Mouse (Mus musculus): ENCODE data around the gene Smim13. TPM values are rescaled to one million over a fixed set of nuclear protein-coding genes. Genes with fewer than 3 reads are reported as not detected.
A peak's percentile ranks its signal among the peaks of the same experiment; 100 is the strongest.

Smim13 gene
- total RNA-seq, 2 experiments from 2014 or later, result 11.9 to 18.7 TPM

DNA sequence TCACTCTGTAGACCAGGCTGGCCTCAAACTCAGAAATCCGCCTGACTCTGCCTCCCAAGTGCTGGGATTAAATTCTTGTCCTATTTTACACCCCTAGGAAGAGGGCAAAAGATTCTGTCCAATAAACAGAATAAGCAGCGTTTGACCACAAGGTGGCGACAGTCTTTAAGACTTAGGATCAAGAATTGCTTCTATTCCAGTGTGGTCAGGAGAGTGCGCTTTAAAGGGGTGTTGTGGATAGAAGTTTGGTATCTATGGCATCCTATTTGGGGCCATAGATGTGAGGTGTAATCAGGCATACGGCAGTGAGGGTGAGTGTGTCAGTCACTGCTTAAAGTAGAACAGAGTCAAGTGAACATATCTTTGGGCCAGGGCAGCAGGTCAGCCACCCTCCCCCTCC lies 33.6 kb downstream of the Smim13 start:
- ATAC-seq (replicated peaks; ENCODE audit: poor library complexity), result peak; percentile 79

DNA sequence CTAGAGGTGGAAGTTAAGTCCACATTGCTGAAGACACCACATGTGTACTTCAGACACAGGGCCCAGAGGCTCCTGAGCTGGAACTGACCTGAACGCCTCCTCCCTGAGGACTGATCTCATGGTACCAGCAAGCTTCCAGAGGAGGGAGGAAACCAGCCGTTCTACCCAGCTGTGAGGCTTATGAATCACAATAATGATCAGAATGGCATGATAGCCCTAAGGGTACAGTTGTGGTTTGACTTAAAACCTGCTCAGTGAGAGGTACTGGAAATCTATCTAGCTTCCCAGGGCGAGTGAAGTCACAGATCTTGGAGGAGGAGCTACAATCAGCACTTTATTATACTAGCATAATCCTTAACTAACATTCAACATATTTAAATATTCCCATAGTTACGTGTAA lies 35.8 kb downstream of the Smim13 start:
- no peak for ATAC-seq (replicated peaks; ENCODE audit: poor library complexity)

DNA sequence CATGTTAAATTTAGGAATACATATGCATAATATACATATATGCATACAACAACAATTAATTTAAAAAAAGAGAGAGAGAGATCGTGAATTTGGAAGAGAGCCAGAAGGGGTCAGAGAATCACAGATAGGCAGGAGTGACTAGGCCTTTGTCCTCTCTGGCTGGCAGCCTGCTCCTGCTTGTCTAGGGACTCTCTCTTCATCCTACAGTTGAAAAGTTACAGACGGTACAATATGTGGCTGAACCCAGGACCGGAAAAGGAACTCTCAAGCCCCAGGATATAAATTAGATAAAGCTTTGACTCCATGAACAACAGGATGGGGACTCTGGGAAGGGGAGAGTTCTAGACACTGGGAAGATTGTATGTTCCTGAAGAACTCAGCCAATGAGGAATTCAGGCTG lies 36.6 kb downstream of the Smim13 start:
- no peak for ATAC-seq (replicated peaks; ENCODE audit: poor library complexity)

DNA sequence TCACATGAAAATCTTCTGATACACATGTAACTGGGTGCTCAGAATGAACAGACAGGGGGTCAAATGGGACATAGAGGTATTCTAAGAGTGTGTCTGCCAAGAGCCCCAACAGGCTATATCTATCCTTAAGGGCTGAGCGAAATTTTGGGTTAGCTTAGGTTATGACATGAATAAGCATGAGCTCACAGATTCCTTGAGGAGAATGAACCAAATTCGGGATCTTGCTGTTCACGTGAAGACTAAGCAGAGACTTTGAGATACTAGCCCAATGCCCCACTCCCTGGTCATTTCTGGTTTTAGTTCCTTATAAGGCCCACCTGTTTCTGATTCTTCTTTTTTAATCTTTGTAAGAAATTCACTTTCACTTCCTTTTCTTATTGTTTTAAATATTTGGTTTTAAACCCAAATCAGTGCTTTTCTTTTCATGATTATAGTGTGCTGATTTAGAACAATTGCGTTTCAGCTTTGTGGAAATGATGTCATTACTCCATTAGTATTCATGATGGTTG lies 41.9 kb downstream of the Smim13 start:
- ATAC-seq (replicated peaks; ENCODE audit: poor library complexity), result no peak

DNA sequence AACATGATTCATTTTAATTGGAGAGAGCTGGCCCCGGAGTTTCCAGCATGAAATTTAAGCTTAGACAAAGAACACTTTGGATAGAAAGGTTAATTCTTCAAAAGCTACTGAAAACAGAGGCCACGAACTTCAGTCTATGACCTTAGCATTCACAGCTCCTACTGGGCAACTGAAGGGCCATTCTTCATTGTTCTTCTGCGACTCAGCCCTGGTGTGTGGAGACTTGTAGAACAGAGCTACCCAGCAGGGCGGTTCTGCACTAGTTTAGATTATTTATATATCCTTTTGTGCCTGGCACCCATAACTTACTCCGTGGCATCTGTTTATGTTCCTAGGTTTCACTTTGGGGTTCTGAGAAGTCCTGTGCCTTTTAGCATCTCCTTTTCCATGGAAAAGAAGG lies 44.0 kb downstream of the Smim13 start:
- no peak for ATAC-seq (replicated peaks; ENCODE audit: poor library complexity)

DNA sequence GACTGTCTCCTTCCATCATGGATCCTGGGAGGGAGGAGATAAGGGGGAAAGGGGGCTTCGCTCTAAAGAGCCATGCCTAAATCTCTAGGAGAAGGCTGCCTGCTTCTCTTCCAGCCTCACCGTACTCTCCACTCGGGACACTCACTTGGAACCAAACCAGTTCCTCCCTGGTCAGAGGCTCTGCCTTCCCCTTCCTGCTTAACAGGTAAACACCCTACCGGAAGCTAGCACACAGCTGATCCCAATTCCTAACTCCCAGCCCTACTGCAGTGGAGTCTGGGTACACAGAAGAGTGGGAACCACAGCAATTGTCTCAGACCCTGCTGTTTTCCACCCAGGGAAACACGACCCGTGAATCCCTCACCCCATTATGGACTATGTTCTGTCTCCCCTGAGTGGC lies 46.2 kb downstream of the Smim13 start:
- no peak for ATAC-seq (replicated peaks; ENCODE audit: poor library complexity)

DNA sequence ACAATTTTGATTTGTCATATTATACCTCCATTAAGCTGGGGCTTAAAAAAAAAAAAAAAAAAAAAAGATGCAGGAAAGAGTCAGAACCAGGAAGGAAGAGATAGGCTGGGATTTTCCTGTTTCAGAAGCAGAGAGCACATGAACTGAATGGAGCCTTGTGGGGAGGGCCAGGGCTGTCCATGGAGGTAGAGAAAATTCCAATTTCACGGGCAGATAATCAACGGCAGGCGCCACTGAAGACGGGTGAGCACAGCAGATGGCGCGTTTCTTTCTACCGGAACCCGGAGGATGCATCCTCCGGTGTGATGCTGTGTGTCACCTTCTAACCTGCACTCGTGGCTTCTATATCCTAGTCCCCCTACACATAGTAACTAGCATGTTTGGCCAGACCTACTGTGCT lies 46.8 kb downstream of the Smim13 start:
- ATAC-seq (replicated peaks; ENCODE audit: poor library complexity), result no peak

DNA sequence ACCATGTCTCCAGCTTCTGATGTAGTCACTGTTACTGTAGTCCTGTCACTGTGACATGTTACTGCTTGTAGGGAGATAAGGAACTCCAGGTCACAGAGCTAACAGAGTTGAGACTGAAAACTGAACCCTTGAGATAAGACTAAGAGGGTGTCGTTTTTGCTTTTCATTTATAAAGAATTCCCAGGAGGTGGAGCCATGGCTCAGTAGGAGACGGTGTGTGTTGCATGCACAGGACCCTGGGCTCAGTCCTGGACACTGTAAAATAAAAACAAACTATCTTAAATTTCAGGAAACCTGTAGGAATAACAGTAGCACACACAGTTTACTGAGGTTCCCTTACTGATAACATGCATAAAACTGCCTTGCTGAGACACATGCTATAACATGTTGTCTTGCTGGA lies 48.9 kb downstream of the Smim13 start:
- ATAC-seq (replicated peaks; ENCODE audit: poor library complexity), result peak; percentile 40; the same call in 1 of the 2 replicates

DNA sequence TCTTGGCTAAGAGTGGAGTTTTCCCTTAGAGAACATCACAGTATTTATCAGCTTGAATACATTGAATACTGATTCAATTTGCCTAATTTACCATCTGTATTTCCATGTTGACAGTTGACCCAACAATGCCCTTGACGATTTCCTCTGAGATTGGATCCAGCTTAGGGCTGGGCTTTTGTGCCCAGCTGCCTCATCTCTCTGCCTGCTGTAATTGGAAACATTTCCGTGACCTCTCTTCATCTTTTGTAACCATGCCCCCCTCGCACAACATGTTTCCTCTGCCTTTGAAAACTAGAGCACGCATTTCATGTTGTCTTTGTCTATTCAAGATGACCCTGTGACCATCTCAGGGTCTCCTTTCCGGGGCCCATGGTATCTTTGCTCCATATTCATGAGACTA lies 49.4 kb downstream of the Smim13 start:
- ATAC-seq (replicated peaks; ENCODE audit: poor library complexity), result no peak

DNA sequence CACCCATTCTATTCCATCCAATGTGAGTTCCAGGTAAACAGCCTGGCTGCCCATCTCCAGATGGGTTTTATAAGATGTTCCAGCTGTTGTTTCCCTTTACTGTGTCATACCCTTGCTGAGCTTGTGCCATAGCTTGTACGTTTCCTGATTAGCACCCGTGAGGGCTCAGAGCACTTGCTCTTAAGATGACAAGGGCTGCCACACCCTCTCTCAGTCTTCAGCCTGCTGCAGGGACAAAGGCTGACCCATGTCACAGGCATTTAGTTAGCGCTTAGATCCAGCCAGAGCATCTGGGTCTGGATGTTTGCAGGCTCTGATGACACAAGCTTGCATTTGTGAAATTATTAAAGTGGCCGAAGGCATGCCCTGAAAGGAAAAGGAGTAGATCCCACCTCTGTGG lies 50.4 kb downstream of the Smim13 start:
- ATAC-seq (replicated peaks; ENCODE audit: poor library complexity), result no peak

DNA sequence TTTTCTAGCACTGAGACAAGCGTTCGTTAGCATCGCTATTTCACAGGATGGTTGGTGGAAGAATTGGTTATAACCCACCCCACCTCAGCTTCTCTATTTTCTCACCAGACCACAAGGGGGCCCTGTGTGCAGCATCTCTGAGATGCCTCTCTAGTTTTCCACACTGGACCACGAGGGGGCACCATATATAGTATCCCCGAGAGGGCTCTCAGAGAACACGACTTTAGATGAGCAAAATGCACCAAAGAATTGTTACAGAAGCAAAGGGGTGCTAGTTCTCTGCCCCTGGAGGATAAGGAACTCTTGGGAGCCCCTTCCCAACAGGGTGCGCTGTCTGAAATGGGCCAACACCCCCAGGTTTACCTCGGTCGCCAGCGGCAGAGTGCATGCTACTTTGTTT lies 53.1 kb downstream of the Smim13 start:
- peak; percentile 99 for ATAC-seq (replicated peaks; ENCODE audit: poor library complexity)

DNA sequence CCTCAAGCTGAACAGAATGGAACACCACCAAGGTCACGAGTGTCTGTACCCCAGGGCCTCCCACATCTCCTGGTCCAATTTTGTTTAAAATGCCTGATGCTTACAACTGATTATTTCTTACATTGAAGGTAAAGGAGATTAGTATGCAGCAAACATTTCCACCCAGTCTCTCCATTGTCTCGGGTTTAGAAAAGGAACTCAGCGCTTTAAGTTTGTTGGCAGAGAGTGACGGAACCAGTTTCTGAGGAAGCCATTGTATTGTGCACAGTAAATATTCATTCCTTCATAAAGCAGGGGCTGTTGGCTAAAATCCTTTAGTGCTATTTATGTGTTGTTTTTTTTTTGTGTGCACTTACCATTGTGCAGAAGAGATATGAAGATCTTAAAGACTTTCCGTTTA lies 71.1 kb downstream of the Smim13 start:
- ATAC-seq (replicated peaks; ENCODE audit: poor library complexity), result no peak

DNA sequence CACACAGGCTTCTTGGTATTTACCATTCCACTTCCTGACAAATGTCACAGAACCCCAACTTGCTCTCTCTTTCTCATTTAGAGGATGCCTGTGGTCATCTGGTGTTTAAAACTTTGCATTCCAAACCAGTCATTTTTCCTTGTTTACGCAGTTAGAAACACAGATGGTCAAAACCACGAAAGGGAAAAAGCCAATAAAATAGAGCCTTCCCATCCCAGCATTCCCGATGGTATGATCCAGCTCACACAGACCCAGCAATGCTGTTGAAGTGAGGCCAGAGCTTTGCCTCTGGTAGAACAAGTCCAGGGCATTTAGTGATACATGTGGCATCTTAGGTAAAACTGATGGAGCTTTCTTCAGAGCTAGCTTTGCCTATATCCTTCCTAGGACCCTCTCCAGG lies 71.8 kb downstream of the Smim13 start:
- no peak for ATAC-seq (replicated peaks; ENCODE audit: poor library complexity)

DNA sequence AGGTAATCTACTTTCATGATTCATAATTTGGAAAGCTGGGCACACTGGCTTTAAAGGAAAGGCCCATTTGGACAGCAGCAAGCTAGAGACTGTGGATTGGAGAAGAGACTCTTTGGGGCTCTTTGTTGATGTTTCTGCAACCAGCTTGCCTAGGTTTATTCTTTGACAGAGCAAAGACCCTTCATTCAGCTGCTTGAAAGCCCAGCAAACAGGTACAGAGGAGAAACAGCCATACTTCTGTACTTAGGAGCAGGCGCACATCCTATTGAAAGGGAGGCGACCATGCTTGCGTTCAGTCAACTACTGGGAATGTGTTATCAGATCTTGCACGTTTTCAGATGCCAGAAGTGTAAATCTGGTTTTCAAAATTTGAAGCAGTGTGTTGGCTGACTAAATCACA lies 75.0 kb downstream of the Smim13 start:
- no peak for ATAC-seq (replicated peaks; ENCODE audit: poor library complexity)

DNA sequence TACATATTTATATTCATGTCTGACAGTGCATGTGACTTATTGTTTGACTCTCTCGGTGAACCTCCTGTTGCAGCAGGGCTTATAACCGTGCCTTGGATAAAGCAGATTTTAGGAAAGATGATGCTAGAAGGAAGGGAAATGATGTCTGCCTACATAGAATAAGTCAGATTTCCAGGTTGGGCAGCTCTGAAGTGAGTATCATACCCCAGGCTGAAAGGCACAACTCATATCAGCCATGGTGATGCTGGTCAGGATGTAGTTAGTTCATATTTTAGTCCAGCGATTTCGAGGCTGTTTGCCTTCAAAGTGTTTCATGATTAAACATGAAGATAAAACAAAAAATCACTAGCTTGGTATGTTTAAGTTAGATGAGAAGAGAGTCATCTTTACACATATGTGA lies 75.7 kb downstream of the Smim13 start:
- no peak for ATAC-seq (replicated peaks; ENCODE audit: poor library complexity)

DNA sequence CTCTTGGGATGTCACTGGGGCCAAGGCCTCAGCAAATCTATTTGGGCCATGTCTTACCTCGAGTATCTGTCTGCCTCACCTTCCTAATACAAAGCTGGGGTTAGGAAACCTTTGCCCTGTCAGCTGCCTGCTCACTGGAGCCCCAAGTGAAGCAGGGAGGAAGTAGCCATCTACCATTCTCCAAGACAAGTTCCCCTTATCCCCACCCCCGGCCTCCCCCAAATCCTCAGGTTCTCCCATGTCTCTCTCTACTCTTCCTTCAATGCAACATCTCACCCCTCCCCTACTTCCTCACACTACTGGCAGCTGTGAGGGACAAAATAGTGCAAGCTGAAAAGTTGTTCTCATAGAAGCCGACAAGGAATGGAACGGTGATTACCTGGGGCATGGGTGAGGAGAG lies 76.5 kb downstream of the Smim13 start:
- peak; percentile 50; the same call in 1 of the 2 replicates for ATAC-seq (replicated peaks; ENCODE audit: poor library complexity)

Other genes with a start within 250 kb of the Smim13 start
- gene Pak1ip1, start 248.8 kb upstream of the Smim13 start, total RNA-seq (2015), result 53.8 and 66.7 TPM in 2 replicates
- 108 and 112 TPM in 2 replicates for gene Pak1ip1, start 248.8 kb upstream of the Smim13 start, total RNA-seq (2017)
- gene Tmem14c, start 233.6 kb upstream of the Smim13 start, total RNA-seq (2015), result 206 and 216 TPM in 2 replicates
- 109 and 136 TPM in 2 replicates for gene Tmem14c, start 233.6 kb upstream of the Smim13 start, total RNA-seq (2017)
- gene Mak, start 170.1 kb upstream of the Smim13 start, total RNA-seq (2015), result 0.10 and 0.27 TPM in 2 replicates
- gene Mak, start 170.1 kb upstream of the Smim13 start, total RNA-seq (2017), result not detected in 2 replicates
- gene Gcm2, start 138.8 kb upstream of the Smim13 start, total RNA-seq (2015), result not detected in 2 replicates
- not detected in 2 replicates for gene Gcm2, start 138.8 kb upstream of the Smim13 start, total RNA-seq (2017)
- not detected in 2 replicates for gene Sycp2l, start 135.5 kb upstream of the Smim13 start, total RNA-seq (2015)
- not detected in 2 replicates for gene Sycp2l, start 135.5 kb upstream of the Smim13 start, total RNA-seq (2017)
- gene Elovl2, start 29.4 kb upstream of the Smim13 start, total RNA-seq (2015), result 0.07 TPM in 1 of 2 replicates, not detected in the other
- 0.14 TPM in 1 of 2 replicates, not detected in the other for gene Elovl2, start 29.4 kb upstream of the Smim13 start, total RNA-seq (2017)
- not detected in 2 replicates for gene Gm17364, start 24.1 kb downstream of the Smim13 start, total RNA-seq (2015)
- gene Gm17364, start 24.1 kb downstream of the Smim13 start, total RNA-seq (2017), result not detected in 2 replicates
- gene Nedd9, start 237.5 kb downstream of the Smim13 start, total RNA-seq (2015), result 16.8 and 18.6 TPM in 2 replicates
- 19.7 and 23.1 TPM in 2 replicates for gene Nedd9, start 237.5 kb downstream of the Smim13 start, total RNA-seq (2017)